Mouse (Mus musculus) kidney, adult 2 months (tissue): ENCODE data around the gene Rassf4. TPM values are rescaled to one million over a fixed set of nuclear protein-coding genes. Genes with fewer than 3 reads are reported as not detected.

Experiments used
- DNase-seq: peaks from one replicate; pipeline ENCODE4 v3.0.0; 2021
- H3K27ac ChIP-seq: fragments of 200-500 bp; 2 replicates; pipeline ENCODE4 v1.5.1; 2012; ENCODE audit warnings: low read depth, low read length, control low read depth, inconsistent platforms; ENCODE audit not compliant: insufficient read depth
- H3K27me3 ChIP-seq: fragments of 200-500 bp; replicated peaks from 2 replicates; pipeline ENCODE4 v1.6.1; 2012; ENCODE audit warnings: mild to moderate bottlenecking, moderate library complexity, low read length, inconsistent platforms; ENCODE audit not compliant: control insufficient read depth, insufficient read depth
- H3K36me3 ChIP-seq: fragments of 200-500 bp; 2 replicates; pipeline ENCODE4 v1.6.1; 2012; ENCODE audit warnings: mild to moderate bottlenecking, moderate library complexity, low read length, inconsistent platforms; ENCODE audit not compliant: control insufficient read depth, insufficient read depth
- H3K4me1 ChIP-seq: fragments of 200-500 bp; 2 replicates; pipeline ENCODE4 v1.6.1; 2011; ENCODE audit warnings: low read length; ENCODE audit not compliant: control insufficient read depth, insufficient read depth
- H3K4me3 ChIP-seq: fragments of 200-500 bp; 2 replicates; pipeline ENCODE4 v1.5.1; 2011; ENCODE audit warnings: mild to moderate bottlenecking, low read depth, low read length, control low read depth; ENCODE audit not compliant: insufficient read depth
- CTCF ChIP-seq: fragments of 200-500 bp; conservative IDR thresholded peaks from 2 replicates; pipeline ENCODE4 v1.5.1; 2011; ENCODE audit warnings: low read depth, mild to moderate bottlenecking, control low read depth, low read length, moderate library complexity, mixed read lengths; ENCODE audit not compliant: insufficient read depth, insufficient read length
- POLR2A ChIP-seq: fragments of 200-500 bp; IDR thresholded peaks from one replicate; pipeline ENCODE4 v1.6.1; 2011; ENCODE audit warnings: low read depth, low read length, control low read depth
- WGBS: fragments of 180-500 bp; shearing (Covaris S2); methylation state at CpG from one replicate; pipeline ENCODE4 v1.1.7; 2018; 5-methylcytosine and 5-hydroxymethylcytosine counted together
- polyA plus RNA-seq: library from polyadenylated mRNA; depleted of rRNA; stranded (reverse); fragments of >200 nt; gene quantifications from 2 replicates; pipeline ENCODE4 v1.2.3, GENCODE M21; 2012; rRNA removed

Gene Rassf4
- 3.3 and 4.1 TPM in 2 replicates for polyA plus RNA-seq

- no peaks in the 10 kb centered on the region for H3K36me3 ChIP-seq
- TF ChIP-seq POLR2A (no peak), CTCF (no peak)
- H3K27me3 ChIP-seq: no peaks in the 10 kb centered on the region
- DNase-seq: peak; percentile 77
- peak within 1 kb of the TSS; percentile 36 for H3K4me3 ChIP-seq
- no peak within 1 kb of the TSS for H3K27ac ChIP-seq
- 1% methylated on average over 44 of the region's 44 CpGs for WGBS
- no peaks in the 10 kb centered on the region for H3K4me1 ChIP-seq
These were observed at the start of gene Rassf4 for GRCm38 (mm10) chr6:116673471-116674282. Gene Rassf4, minus strand, starts transcription at chr6:116673952.

GRCm38 (mm10) chr6:116718920-116719319, 45.2 kb upstream of the Rassf4 start:
- Histone ChIP-seq H3K4me3 (no peak overlapping the region), H3K4me1 (0 out of 2 replicates have a peak, but pooled peaks cover 3% of the 10 kb centered on the region), H3K36me3 (no peaks in the 10 kb centered on the region), H3K27ac (no peak overlapping the region; the same call in 1 of the 2 replicates), H3K27me3 (no peaks in the 10 kb centered on the region)
- peak; percentile 47 for DNase-seq
- TF ChIP-seq CTCF: no peak
- TF ChIP-seq POLR2A: no peak
- WGBS: 63% methylated on average over 4 of the region's 4 CpGs

GRCm38 (mm10) chr6:116718361-116718760, 44.6 kb upstream of the Rassf4 start:
- no peak for DNase-seq
- H3K27me3 ChIP-seq: no peaks in the 10 kb centered on the region
- TF ChIP-seq CTCF: no peak
- no peak for TF ChIP-seq POLR2A
- 94% methylated on average over 4 of the region's 4 CpGs for WGBS
- no peaks in the 10 kb centered on the region for H3K36me3 ChIP-seq
- H3K4me3 ChIP-seq: no peak overlapping the region
- no peak overlapping the region; the same call in 1 of the 2 replicates for H3K27ac ChIP-seq
- H3K4me1 ChIP-seq: 0 out of 2 replicates have a peak, but pooled peaks cover 3% of the 10 kb centered on the region

- Histone ChIP-seq H3K27ac (no peak overlapping the region), H3K36me3 (no peaks in the 10 kb centered on the region), H3K4me1 (0 out of 2 replicates have a peak, but pooled peaks cover 3% of the 10 kb centered on the region), H3K4me3 (no peak overlapping the region), H3K27me3 (no peaks in the 10 kb centered on the region)
- 86% methylated on average over 7 of the region's 7 CpGs for WGBS
- TF ChIP-seq POLR2A (no peak), CTCF (no peak)
- DNase-seq: no peak
These were observed 44.1 kb upstream of the Rassf4 start for GRCm38 (mm10) chr6:116717851-116718250.

- no peak for TF ChIP-seq CTCF
- TF ChIP-seq POLR2A: no peak
- peak; percentile 89 for DNase-seq
- Histone ChIP-seq H3K36me3 (no peaks in the 10 kb centered on the region), H3K4me1 (peaks cover 3% of the 10 kb centered on the region; the same call in 1 of the 2 replicates), H3K4me3 (peak within 1 kb of the TSS; percentile 49), H3K27me3 (no peaks in the 10 kb centered on the region), H3K27ac (peak within 1 kb of the TSS; percentile 95)
- 43% methylated on average over 8 of the region's 8 CpGs for WGBS
These were observed 42.9 kb upstream of the Rassf4 start, which contains the start of gene Tmem72 for GRCm38 (mm10) chr6:116716666-116717065. Gene Tmem72, minus strand, starts transcription at chr6:116716913.

GRCm38 (mm10) chr6:116715166-116715565, 41.4 kb upstream of the Rassf4 start:
- H3K36me3 ChIP-seq: no peaks in the 10 kb centered on the region
- H3K4me1 ChIP-seq: peaks cover 3% of the 10 kb centered on the region; the same call in 1 of the 2 replicates
- DNase-seq: peak; percentile 48
- no peak for TF ChIP-seq POLR2A
- no peak for TF ChIP-seq CTCF
- H3K4me3 ChIP-seq: peak overlapping the region; percentile 49
- 45% methylated on average over 2 of the region's 2 CpGs for WGBS
- H3K27me3 ChIP-seq: no peaks in the 10 kb centered on the region
- peak overlapping the region; percentile 95 for H3K27ac ChIP-seq

GRCm38 (mm10) chr6:116714576-116714975, 40.8 kb upstream of the Rassf4 start:
- Histone ChIP-seq H3K27ac (peak overlapping the region; percentile 95), H3K36me3 (no peaks in the 10 kb centered on the region), H3K27me3 (no peaks in the 10 kb centered on the region), H3K4me1 (peaks cover 3% of the 10 kb centered on the region; the same call in 1 of the 2 replicates), H3K4me3 (peak overlapping the region; percentile 49)
- peak; percentile 28 for DNase-seq
- WGBS: 54% methylated on average over 5 of the region's 5 CpGs
- TF ChIP-seq CTCF (no peak), POLR2A (no peak)
